Mouse (Mus musculus) stomach, embryonic 14.5 days (tissue): ENCODE data around the gene Foxc2. TPM values are rescaled to one million over a fixed set of nuclear protein-coding genes. Genes with fewer than 3 reads are reported as not detected.

Source experiments
- microRNA-seq: library from miRNA; unstranded; fragments of <30 nt; microRNA quantifications from one replicate; pipeline ENCODE4, GENCODE M21; 2016
- polyA plus RNA-seq: library from polyadenylated mRNA; unstranded; fragments of >200 nt; fragmentation: Nextera tagmentation; extraction: Ambion mirVana; gene quantifications from 2 replicates; pipeline ENCODE4 v1.2.1, GENCODE M21; 2014

The Foxc2 gene
- polyA plus RNA-seq, 1 experiment from 2014 or later, result 0.20 TPM

Small RNA genes within 50 kb of the gene (microRNA-seq; reads per million reads assigned to microRNA genes)
- not detected for gene Gm27530

Other genes with a start within 250 kb of the Foxc2 start
- gene Foxf1, start 31.8 kb upstream of the Foxc2 start, polyA plus RNA-seq, result 147 and 163 TPM in 2 replicates
- gene Mthfsd, start 7.8 kb upstream of the Foxc2 start, polyA plus RNA-seq, result 65.9 and 66.6 TPM in 2 replicates
- 6.9 and 7.0 TPM in 2 replicates for gene Foxl1, start 11.8 kb downstream of the Foxc2 start, polyA plus RNA-seq